Mouse (Mus musculus) right cerebral cortex, postnatal 25 days (tissue): ENCODE measurements at regions not wholly inside any gene's neighbourhood (a gene's known extent, or its start where the extent isn't known, plus 50 kb on each side); places are given as distances from the start of the nearest gene placed in this dataset.

Source experiments
- DNase-seq: peaks from one replicate; pipeline ENCODE4 v3.0.0; 2022

DNA sequence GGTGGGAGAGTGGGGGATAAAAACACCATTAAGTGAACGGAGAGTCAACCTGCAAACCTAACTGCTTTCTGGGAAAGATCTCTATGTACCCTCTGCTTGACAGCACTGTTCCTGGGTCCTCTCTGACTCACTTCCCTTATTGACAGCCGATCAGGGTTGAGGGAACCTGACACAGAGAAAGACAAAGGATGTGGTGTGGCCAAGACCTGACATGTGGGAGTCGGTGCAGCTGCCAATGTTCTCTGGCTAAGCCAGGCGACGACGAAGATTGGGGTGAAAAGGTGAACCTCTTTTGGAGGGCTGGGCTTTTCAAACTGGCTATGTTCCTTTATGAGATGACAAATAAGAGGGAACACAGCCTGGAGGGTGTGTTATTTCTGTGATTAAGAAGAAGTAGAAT, 318.6 kb upstream of the Usp25 start:
- DNase-seq, result no peak

DNA sequence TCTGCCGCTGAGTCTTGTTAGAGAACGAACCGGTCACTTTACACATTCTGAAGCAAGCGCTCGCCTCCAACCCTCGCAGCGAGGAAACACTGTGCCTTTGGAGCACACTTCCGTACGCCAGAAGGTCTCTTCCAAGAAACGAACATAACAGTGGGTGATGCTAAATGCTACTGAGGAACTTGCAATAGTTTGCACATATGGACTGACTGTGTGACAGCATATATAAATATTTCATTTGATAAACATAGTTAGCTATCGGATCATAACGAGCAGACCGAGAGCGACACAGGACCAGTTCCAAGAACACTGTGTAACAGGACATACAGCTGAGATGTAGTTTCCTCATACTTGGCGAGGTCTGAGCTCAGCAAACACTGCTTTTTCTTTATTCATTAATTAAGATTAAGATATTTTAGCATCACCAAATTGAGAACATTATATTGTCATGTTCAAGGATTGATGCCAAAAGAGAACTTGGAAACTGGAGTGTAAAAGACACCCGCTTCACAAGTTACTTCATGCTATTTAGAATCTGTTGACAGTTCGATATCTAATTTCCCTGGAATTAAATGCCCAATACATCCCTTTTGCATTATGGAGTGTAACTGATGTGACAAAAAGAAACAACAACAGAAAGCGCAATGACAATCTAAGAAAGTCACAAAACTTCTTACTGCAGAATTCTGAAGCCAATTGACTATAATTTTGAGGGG, 314.3 kb upstream of the Nrip1 start:
- DNase-seq, result peak; percentile 7

DNA sequence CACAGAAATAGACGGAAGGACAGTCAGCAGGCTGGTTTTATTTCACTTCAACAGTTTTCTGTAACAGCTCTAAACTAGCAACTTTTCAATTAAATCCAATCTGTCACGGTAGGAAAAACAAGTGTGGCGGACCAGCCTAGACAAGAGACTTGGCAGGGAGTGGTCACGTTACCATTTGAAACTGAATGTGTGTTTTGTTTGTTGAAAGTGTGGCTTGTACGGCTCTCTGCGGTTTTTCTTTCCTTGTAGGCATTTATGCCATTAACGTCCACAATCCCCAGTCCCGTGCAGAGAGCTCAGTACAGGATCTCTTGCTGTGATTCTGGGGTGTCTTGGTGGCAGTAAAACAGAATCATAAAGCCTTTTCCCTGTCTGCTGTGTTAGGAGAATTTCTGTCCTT, 311.9 kb upstream of the Nrip1 start:
- DNase-seq, result no peak

DNA sequence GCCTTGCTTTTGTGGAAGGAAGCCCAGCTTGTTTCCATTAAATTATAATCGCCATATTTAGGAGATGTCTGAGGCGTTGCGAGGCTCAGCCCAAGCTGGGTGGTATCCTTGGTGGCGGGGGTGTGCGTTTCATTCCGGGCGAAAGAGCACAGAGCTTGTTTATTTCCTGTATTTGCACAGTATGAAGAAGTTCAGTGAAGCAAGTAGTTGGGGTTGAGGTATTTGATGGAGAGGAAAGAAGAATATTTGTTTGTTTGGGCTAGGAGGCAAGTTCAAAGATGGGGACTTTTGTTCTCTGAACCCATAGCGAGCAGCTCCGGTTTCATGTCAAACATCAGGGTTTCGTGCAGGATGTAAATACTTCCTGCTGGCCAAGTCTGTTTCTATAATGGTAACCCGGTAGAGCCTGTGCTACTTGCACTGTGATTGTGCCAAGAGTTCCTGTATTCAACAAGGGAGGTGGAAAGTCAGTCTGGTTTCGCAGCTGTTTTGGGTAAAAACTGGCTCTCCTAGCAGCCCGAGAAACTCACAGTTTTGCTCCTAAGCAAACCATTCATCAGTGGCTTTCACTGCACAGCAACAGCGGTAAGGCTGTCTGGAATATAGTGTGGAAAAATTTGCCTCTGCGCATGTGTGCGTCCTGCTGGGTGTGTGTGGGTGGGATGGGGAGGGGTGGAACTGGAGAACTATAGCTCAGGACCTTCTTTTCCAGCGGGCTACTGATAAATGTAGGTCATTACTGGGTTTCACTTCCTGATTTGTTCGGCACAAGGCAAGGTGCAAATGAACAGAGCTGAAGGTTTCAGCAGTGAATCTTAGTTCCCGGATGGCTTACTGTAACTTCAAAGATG, 306.7 kb upstream of the Nrip1 start:
- DNase-seq, result peak; percentile 33

DNA sequence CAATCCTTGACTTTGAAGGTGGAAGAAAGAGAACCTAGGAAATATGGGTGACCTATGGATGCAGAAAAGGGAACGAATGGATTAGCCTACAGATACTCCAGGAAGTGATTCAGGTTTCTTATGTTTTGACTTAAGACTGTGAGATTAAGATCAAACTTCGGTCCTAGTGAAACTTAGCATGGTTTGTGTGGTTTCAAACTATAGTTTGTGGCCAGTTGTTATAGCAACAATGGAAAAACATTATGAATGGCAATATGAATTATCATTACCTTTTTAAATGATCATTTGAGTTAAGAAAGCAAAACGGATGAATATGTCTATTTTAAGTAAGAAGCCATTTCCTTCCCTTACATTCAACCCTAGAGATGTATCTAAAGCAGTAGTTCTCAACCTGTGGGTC, 305.3 kb upstream of the Nrip1 start:
- DNase-seq, result no peak

DNA sequence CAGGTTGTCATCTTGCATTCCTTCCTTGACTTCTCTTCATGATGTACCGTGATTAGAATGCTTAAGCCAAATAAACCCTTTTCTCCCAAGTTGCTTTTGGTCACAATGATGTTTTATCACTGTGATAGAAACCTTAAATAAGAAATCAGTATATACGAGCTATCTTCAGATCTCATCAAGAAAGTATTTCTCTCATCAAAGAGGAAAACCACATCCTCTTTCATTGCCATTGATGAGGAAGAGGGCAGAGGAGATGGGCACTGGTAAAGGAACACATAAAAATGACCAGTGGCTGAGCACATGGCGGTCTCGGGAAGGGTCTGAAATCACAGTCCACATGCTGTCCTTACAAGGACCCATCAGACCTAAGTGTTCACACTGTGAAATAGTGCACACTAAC, 296.2 kb upstream of the Nrip1 start:
- DNase-seq, result no peak

DNA sequence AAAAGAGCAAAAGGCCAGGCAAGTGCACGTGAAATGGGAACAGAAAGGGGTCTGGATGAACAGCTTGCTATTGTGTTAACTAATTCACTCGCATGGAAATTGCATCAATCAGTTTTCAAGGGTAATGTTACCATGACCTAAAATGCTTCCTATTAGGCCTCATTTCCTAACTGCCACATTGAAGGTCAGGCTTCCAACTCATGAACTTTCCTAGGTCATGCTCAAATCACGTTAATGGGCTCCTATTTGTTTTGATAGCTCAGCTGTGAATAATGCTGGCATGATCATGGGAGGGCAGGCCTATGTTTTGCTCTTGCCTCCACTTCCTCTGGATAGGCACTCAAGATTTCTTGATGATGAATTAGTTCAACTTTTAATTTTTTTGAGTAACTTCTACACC, 293.4 kb upstream of the Nrip1 start:
- no peak for DNase-seq

DNA sequence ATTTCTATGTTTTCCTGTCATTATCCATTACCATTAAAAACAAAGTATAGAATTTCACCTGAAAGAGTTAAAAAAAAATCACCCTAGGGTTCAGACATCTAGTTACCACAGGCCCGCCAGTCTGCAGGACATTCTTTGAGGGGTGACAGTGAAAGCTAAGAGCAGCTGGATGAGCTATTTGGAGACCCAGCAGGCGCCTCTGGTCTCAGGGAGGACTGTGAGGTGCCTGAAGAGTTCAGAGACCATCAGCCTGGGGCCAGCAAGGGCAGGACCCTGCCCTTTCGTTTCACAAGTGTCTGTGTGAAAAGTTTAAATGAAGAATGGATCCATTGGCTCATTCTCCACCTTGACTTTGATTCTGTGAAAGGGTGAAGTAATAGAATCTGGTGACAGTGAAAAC, 281.5 kb upstream of the Nrip1 start:
- DNase-seq, result no peak

DNA sequence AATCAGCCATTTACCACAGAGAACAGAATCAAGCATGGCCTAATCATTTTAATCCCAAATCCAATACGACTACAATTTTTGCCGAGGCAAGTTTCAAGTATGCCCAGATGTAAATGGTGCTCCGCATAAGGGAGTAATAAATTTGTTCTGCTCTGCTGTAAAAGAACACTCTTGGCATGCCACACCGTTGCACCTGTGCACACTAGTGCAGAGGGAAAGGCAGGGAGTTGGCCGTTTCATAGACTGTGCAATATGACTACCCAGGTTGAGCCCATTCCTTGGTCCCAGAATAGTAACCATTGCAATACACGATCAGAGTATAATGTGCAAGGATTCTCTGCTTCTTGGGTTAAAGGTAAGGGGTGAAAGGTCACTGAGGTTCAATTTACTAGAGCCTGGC, 270.7 kb upstream of the Nrip1 start:
- DNase-seq, result no peak

DNA sequence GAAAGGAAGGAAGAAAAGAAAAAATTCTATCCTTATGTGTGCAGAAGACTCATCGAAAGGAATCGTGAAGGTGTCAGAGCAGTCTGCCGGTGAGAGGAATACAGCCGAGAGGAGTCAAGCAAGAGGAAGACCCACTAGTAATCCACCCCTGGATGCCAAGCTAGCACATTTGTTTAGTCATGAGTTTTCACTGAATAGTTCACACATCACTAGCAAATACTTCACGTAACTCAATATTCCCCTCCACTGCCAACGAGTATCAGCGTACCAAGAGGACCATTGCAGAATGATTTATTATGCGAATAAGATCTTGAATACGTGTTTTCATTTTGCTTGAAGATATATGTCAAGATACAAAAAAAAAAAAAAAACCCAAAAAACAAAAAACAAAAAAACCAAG, 270.2 kb upstream of the Nrip1 start:
- DNase-seq, result no peak

DNA sequence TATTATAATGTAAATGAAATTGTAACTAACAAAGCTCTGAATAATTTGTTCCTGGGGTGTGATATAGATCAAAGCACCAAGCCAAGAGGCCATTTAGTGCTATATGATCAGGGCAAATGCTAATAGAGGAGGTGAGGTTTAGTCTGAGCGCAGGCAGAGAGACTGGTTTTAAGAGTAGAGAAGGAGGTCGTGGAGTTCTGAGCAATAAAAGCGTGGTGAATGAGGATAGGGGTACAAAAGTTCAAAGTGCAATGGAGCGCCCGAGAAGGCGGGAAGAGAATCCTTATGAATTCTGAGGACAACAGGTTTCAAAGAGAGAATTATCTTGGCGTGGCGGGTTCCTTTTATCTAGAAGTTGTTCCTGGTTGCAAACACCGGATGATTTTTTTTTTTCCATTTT, 261.5 kb upstream of the Nrip1 start:
- no peak for DNase-seq

DNA sequence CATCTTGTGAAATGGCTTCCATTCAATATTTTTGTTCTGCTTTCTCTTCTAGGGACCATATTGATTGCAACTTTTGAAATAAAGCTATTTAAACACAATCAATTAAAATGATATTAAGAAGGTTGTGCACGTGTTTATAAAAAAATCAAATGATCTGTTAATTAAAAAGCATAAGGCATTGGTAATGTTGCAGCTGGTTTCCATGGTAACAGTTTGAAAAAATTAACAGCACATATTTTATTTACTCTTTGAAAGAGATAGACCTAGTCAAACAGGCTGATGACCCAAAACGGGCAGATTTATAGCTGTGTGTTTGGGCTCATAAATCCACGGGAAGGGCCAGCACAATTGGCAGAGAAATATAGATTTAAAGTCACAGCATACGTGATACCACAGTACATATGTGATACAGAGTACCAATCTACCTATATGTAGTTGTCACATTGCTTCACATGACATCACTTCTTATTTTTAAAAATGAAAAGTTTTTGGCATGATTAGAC, 260.6 kb upstream of the Nrip1 start:
- DNase-seq, result no peak

DNA sequence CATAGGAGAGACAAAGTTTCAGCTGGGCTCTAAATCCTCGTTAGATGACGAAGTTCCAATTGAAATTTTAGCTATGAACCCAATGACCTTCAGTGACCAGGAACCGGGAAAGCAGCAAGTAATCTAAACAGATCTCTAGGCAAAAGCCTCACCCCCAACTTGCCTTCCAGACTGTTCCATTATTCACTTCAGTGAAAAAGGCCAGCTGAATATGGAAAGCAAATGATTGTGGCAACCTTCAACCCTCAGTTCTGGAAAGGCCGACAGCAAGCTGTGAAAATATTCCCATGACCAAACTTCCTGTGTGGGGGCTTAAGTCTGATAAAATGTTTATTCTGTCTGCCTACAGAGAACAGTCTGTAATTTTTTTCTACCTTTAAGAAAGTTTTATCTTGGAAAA, 252.5 kb upstream of the Nrip1 start:
- DNase-seq, result no peak

DNA sequence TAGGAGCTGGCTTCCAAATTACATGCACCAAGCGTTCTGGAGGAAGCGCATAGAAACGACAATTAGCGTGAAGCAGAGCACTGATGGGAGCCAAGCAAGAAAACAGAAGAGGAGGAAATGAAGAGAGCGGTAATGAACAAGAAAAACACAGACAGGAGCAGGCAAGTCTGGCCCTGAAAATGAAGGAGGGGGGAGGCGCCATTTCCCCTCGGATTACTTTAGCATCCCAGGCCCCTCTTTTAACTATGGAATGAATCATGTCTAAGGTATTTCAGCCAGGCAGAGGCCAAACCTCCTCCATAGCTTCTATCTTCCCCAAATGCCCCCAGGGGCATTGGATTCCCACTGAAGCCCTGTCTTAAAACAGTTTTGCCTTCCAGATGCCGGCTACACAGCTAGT, 248.1 kb upstream of the Nrip1 start:
- no peak for DNase-seq

DNA sequence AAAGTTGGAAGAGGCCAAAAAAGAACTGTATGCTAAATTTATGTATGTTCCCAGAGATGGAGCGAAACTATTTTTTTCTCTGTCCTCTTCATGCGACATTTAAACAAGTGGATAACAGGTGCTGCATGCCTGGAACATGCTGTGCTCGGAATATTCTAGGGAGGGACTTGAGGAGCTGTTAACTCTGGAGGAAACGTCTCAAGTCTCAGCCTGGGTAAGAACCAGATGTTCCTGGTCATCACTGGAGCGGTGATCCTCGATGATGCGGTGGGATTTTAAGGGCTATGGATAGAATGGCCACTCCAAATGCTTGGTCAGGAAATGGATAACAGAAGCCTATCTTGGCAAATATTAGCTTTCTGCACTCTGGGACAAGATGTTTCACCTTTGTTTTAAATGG, 244.7 kb upstream of the Nrip1 start:
- DNase-seq, result peak; percentile 28

DNA sequence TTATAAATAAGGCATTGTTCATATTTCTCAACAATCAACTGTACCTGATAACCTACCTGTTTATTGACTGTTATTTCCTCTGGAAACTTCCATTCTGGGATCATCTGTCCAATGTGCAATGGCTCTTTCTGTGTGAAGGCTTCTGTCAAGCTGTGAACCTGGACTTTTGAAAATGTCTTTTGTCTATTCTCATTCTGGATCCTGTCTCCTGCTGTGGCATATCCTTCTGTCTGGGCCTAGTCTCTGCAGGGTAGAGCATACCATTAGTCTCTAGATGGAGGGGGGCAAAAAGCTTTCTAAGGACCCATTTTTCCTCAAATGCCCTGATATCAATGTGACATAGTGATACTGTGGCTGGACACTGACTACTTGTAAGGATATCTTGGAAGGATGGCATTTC, 237.4 kb upstream of the Nrip1 start:
- no peak for DNase-seq

DNA sequence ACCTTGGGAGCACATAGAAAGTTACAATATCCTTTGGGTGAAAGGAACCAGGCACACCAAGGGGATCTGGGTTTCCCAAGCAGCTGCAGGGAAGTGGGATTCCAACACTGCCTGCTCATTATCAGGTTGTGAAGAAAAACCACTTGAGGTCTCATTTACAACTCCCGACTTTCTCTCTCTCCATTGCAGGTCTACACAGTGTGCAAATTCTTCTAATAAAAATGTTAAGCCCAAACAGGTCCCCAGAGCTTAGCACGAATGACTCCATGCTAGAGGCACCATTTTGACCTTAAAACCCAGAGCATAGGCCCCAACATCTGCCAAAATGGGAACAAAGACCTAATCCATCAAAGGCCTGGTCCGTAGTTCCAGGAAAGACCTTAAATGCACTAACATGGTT, 231.3 kb upstream of the Nrip1 start:
- no peak for DNase-seq

DNA sequence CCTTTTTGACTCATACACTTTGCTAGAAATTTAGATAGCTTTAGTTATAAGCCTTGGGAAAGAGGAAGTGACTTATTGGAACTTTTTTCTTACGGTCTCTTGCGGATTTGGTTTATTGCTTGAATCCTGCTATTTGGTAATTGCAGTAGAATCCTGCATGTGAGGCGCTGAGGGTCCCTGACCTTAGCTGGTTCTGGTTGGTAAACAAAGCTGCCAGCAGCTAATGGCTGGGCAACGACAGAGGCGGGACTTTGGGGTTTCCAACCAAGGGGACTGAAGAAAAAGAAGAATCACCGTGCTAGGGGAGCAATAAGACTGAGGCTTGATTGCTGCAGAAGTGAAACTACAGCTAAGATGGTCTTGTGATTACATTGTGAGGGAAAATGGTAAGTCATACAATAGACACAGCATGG, 230.2 kb upstream of the Nrip1 start:
- no peak for DNase-seq

DNA sequence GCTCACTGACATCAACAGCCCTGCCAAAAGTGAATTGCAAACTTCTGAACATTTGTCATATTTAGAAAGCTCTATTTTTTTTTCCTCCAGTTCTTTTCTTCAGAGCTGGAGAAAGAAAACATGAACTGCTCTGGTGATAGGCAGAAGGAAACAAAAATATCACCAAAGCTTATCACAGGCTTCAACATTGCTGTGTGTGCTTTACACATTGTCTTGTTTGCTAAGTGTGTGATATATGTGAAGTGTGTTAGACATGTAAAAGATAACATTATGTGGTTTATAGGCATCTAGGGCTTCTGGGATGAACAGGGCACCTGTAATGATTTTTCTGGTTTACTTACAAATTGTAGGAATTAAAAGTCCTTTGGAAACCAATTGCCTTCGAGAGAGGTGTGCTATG, 229.8 kb upstream of the Nrip1 start:
- no peak for DNase-seq

DNA sequence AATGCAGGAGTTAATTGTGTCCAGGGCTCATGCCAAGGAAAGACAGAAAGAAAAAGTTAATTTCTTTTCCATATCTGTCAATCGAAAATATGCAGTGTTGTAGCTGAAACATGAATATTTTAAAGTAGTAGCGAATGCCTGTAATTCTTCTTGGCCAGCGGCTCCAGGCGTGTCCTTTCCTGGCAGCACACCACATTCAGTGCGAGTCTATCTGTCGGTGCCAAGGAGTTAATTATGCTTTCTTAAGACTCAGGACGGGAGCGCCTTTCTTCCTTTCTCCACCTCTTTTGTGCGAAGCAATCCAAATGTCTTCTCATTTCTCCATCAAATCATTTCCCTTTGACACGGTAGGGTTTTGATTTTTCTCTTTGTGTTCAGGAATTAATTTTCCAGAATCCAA, 226.5 kb upstream of the Nrip1 start:
- no peak for DNase-seq

DNA sequence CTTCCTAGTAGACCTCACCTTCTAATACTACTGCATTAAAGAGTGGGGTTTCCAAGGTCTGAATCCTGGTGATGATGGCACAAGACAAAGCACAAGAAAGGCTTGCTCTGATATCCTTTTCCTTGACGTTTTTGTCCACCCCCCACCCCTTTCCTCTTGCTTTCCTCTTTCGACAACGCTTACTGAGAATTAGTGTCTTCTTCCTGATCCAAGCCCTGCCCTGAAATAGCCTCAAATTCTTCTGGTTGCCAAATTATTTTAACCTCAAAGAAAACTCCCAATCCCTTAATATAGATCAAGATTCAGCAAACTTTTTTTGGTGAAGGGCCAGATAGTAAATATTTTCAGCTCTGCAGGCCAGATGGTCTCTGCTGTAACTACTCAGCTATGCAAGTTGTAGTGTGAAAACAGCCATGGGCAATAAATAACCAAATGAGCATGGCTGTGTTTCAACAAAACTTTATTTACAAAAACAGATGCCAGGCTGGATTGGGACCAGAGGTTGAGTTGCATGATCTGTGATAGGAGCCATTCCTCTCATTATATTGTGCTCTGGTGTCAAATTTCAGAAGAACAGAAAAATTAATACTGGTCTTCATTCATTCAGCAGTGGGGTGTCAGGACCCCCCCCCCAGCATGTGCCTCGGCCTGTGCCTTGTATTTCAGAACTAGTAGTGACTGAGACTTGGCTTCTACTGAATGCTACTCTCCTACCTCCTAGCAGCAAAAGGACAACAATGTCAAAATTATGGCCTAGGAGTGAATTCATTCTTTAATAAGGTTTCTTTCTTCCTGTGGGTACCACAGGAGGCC, 218.5 kb upstream of the Nrip1 start:
- no peak for DNase-seq

DNA sequence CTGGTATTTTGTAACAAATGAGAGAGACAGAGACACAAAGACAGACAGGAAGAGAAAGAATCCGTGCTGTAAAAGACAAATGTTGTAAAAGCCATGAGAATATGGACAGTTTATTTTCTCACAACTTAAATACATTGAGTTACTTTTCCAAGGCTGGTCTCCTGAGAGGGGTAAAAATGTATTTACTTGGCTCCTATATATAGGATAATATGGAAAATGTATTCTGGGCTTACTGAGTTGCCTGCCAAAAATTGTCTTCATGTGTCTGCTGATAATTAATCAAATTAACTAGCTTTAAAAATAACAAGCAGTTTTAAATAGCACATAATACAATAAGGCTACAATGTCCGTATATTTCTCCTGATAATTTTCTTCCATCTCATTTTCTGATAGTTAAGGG, 216.2 kb upstream of the Nrip1 start:
- DNase-seq, result no peak

DNA sequence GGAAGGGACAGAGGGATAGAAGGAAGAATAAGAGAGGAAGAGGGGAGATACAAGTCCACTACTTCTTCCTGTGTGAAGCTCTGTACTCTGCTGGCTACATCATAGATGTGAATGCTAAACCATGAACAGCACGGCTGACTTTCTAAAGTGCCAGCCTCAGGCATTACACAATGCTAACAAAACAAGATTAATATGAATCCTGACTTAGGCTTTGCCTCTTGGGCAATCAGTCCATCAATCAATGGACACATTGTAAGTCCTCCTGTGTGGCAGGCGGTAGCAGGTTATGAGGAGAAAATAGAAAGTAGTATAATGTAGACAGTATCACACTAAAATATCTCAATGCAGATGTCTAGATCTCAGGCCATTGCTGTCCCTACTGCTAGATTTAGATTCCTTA, 203.6 kb upstream of the Nrip1 start:
- DNase-seq, result no peak

DNA sequence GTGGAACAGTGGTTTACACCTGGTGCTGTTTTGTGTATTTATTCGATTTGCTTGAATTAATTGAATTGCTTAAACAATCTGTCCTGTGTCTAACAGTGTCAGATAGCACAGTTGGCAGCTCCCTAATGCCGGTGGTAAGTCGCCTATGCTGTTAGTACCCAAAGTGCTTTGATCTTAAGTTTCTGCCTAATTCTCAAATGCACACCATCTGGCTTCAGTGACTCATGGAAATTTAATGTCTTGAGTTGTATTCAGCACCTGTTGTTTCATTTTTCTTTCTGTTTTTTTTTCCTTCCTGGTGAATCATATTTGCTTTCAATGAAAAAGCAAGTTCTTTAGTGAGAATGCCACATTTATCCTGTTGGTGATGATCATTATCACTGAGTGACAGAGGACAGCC, 201.7 kb upstream of the Nrip1 start:
- DNase-seq, result peak; percentile 5
